Mouse (Mus musculus) cerebellum, postnatal 36 days (tissue): Measurements from ENCODE around the gene Aig1.

ENCODE experiments used
- DNase-seq, 2 experiments: peaks; one replicate each; pipeline ENCODE4 v3.0.0; 2021 to 2022; ENCODE audit warnings: mixed read lengths in 2 of 2

Gene Aig1

DNA sequence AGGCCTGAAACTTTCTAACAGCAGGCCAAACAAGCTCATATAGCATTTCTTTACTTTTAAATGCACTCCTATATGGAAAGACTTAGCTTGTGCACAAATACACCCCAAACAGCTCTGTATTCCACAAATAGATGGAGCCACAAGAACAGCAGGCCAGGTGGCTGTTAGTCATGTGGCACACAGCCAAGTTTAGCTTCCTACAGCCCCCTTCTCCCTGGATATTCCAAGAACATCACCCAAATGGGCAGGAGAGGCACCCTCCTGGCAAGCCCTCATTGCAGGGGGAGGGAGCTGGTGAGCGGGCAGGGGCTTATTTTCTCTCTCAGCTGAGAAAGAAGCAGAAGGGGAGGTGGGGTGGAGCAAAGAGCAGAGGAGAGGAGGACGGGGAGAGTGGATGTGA lies 267.9 kb downstream of the Aig1 start:
- no peak for DNase-seq

DNA sequence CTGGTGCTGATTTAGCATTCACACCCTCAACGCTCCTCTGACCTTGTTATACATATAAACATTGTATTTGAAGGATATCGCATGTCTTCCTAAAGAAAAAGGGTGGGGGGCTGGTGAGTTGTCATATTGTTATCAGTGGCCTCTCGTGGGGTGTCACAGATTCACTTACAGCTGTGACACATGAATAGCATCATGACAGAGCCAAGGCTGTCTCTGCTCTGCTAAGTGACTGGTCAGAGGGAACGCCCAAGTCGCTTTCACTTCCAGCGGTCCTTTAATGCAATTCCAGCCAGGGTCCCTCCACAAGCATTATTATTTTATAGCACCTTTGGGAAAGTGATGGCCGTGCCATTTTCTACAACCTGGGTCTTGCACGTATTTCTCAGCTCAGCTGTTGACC lies 271.3 kb downstream of the Aig1 start:
- no peak for DNase-seq
